ENCODE assay signal across 8 mouse cellular contexts in the genomic region with DNA sequence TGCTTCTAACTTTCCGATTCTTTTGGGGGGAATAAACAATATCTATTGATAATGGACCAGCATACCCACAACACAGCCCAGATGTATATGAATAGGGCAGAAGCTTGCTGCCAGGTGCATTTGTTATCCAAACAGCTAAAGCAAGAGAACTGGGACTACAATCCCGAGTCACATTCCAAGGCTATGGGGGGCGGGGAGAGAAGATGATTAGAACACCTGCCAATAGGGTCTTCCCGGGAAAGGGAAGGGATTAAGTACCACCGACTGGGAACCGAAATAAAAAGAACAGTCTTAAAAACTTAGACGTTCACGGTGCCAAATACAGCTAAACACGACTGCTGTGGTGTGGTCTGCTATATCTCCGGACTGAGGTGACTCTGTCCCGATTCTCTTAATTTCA. TPM values are rescaled to one million over a fixed set of nuclear protein-coding genes. Genes with fewer than 3 reads are reported as not detected.
DNase-seq lines count a peak whose midpoint lies in the region; ATAC-seq and TF ChIP-seq lines count a peak whose summit lies in the region.

No protein-coding gene starts in this region.

- H3K4me2 ChIP-seq in embryonic facial prominence, embryonic 15.5 days (replicated peaks), result peak overlapping the region; percentile 72
- H3K4me2 ChIP-seq in limb, embryonic 13.5 days (replicated peaks), result peak overlapping the region; percentile 86
- H3K4me2 ChIP-seq in stomach, postnatal 0 days (replicated peaks; ENCODE audit: low read depth), result peak overlapping the region; percentile 91

- no peaks in the 10 kb centered on the region for H3K9me3 ChIP-seq in embryonic facial prominence, embryonic 15.5 days (replicated peaks)
- no peaks in the 10 kb centered on the region for H3K9me3 ChIP-seq in limb, embryonic 13.5 days
- H3K9me3 ChIP-seq in stomach, postnatal 0 days (ENCODE audit: control insufficient read depth, low read length), result no peaks in the 10 kb centered on the region

- peaks cover 24% of the 10 kb centered on the region for H3K4me1 ChIP-seq in embryonic facial prominence, embryonic 15.5 days
- H3K4me1 ChIP-seq in limb, embryonic 13.5 days, result peaks cover 28% of the 10 kb centered on the region
- no peaks in the 10 kb centered on the region for H3K4me1 ChIP-seq in stomach, postnatal 0 days (replicated peaks; ENCODE audit: control insufficient read depth, insufficient read depth)

- H3K4me3 ChIP-seq in embryonic facial prominence, embryonic 15.5 days (replicated peaks), result peak overlapping the region; percentile 92
- H3K4me3 ChIP-seq in limb, embryonic 13.5 days, result peak overlapping the region; percentile 89
- H3K4me3 ChIP-seq in stomach, postnatal 0 days (ENCODE audit: low read depth, low read length), result peak overlapping the region; percentile 87

- peak overlapping the region; percentile 93 for H3K9ac ChIP-seq in embryonic facial prominence, embryonic 15.5 days
- H3K9ac ChIP-seq in limb, embryonic 13.5 days, result peak overlapping the region; percentile 99
- H3K9ac ChIP-seq in stomach, postnatal 0 days (ENCODE audit: low read length), result peak overlapping the region; percentile 78

- H3K36me3 ChIP-seq in embryonic facial prominence, embryonic 15.5 days, result no peaks in the 10 kb centered on the region
- H3K36me3 ChIP-seq in limb, embryonic 13.5 days, result no peaks in the 10 kb centered on the region
- no peaks in the 10 kb centered on the region for H3K36me3 ChIP-seq in stomach, postnatal 0 days (ENCODE audit: control insufficient read depth, insufficient read depth, low read length)

- no peak for ATAC-seq in embryonic facial prominence, embryonic 15.5 days (ENCODE audit: insufficient number of reproducible peaks, low FRiP score, low TSS enrichment, low read depth)
- no peak for ATAC-seq in limb, embryonic 13.5 days (ENCODE audit: low FRiP score, low read depth)
- no peak for ATAC-seq in stomach, postnatal 0 days (ENCODE audit: low FRiP score, low TSS enrichment)

- 3% methylated on average over 11 of the region's 11 CpGs for WGBS in embryonic facial prominence, embryonic 15.5 days
- WGBS in limb, embryonic 13.5 days, result 5% methylated on average over 11 of the region's 11 CpGs
- WGBS in stomach, postnatal 0 days, result 2% methylated on average over 11 of the region's 11 CpGs

- no peak for TF ChIP-seq CTCF in stomach, postnatal 0 days (IDR thresholded peaks at IDR 0.05; ENCODE audit: low read depth)

- H3K27ac ChIP-seq in embryonic facial prominence, embryonic 15.5 days (replicated peaks), result peak overlapping the region; percentile 100
- peak overlapping the region; percentile 100; the same call in 1 of the 2 replicates for H3K27ac ChIP-seq in limb, embryonic 13.5 days
- H3K27ac ChIP-seq in stomach, postnatal 0 days (replicated peaks), result peak overlapping the region; percentile 100

- TF ChIP-seq EP300 in stomach, postnatal 0 days (optimal IDR thresholded peaks at IDR 0.05), result no peak

- H3K27me3 ChIP-seq in embryonic facial prominence, embryonic 15.5 days, result no peaks in the 10 kb centered on the region
- H3K27me3 ChIP-seq in limb, embryonic 13.5 days, result no peaks in the 10 kb centered on the region
- no peaks in the 10 kb centered on the region for H3K27me3 ChIP-seq in stomach, postnatal 0 days (ENCODE audit: control insufficient read depth, insufficient read depth, low read length)

- DNase-seq in cerebellum, postnatal 10 days, result peak; percentile 42 to 48
- no peak for DNase-seq in cerebellum, postnatal 36 days
- DNase-seq in 416B (ENCODE audit: low read depth), result peak; percentile 21
- DNase-seq in stomach, postnatal 0 days (ENCODE audit: low spot score), result no peak
- DNase-seq in layer of hippocampus, adult 18-20 months (ENCODE audit: low spot score in 2 of 2), result no peak
- no peak for DNase-seq in spleen, postnatal 10 days (ENCODE audit: low spot score in 2 of 2)

RNA-seq across cellular contexts. Expression of a gene that starts 0.9 kb away (rescaled TPM):
- polyA plus RNA-seq in embryonic facial prominence, embryonic 15.5 days (2015; fragmentation: Nextera tagmentation; extraction: Ambion mirVana), result 118 and 122 TPM in 2 replicates
- polyA plus RNA-seq in limb, embryonic 13.5 days (2015; fragmentation: Nextera tagmentation; extraction: Ambion mirVana), result 140 and 142 TPM in 2 replicates
- 43.3 and 56.6 TPM in 2 replicates for polyA plus RNA-seq in stomach, postnatal 0 days (2015; fragmentation: Nextera tagmentation; extraction: Ambion mirVana)
- total RNA-seq in layer of hippocampus, adult 18-20 months (2021), result 10 to 100 TPM; 80.7 to 84.5 TPM

RNA-seq across cellular contexts. Expression of a gene that starts 1.7 kb away (rescaled TPM):
- 1.7 and 2.3 TPM in 2 replicates for polyA plus RNA-seq in embryonic facial prominence, embryonic 15.5 days (2015; fragmentation: Nextera tagmentation; extraction: Ambion mirVana)
- 1.9 and 2.0 TPM in 2 replicates for polyA plus RNA-seq in limb, embryonic 13.5 days (2015; fragmentation: Nextera tagmentation; extraction: Ambion mirVana)
- polyA plus RNA-seq in stomach, postnatal 0 days (2015; fragmentation: Nextera tagmentation; extraction: Ambion mirVana), result 0.45 and 0.98 TPM in 2 replicates
- not detected for total RNA-seq in layer of hippocampus, adult 18-20 months (2021)

RNA-seq across cellular contexts. Expression of a gene that starts 30.4 kb away (rescaled TPM):
- 21.6 and 24.9 TPM in 2 replicates for polyA plus RNA-seq in embryonic facial prominence, embryonic 15.5 days (2015; fragmentation: Nextera tagmentation; extraction: Ambion mirVana)
- 20.1 and 20.2 TPM in 2 replicates for polyA plus RNA-seq in limb, embryonic 13.5 days (2015; fragmentation: Nextera tagmentation; extraction: Ambion mirVana)
- polyA plus RNA-seq in stomach, postnatal 0 days (2015; fragmentation: Nextera tagmentation; extraction: Ambion mirVana), result 8.9 and 9.3 TPM in 2 replicates
- 10 to 100 TPM; 89.8 to 92.1 TPM for total RNA-seq in layer of hippocampus, adult 18-20 months (2021)

RNA-seq across cellular contexts. Expression of a gene that starts 50.6 kb away (rescaled TPM):
- polyA plus RNA-seq in embryonic facial prominence, embryonic 15.5 days (2015; fragmentation: Nextera tagmentation; extraction: Ambion mirVana), result 0.77 and 1.0 TPM in 2 replicates
- 0.55 and 0.77 TPM in 2 replicates for polyA plus RNA-seq in limb, embryonic 13.5 days (2015; fragmentation: Nextera tagmentation; extraction: Ambion mirVana)
- 0.58 and 0.61 TPM in 2 replicates for polyA plus RNA-seq in stomach, postnatal 0 days (2015; fragmentation: Nextera tagmentation; extraction: Ambion mirVana)
- total RNA-seq in layer of hippocampus, adult 18-20 months (2021), result 10 to 100 TPM; 78.4 to 80.3 TPM

Comparison
In these comparisons a context has a peak if more than half of its experiments do, and no peak if none do; other contexts are left out.
1. DNase-seq: peak in cerebellum, postnatal 10 days (2 of 2) and 416B (single experiment); none in cerebellum, postnatal 36 days (0 of 2), stomach, postnatal 0 days (single experiment), layer of hippocampus, adult 18-20 months (0 of 2) and spleen, postnatal 10 days (0 of 2).
2. Peak in every context shown above with its lines, with median percentiles within 50 percentile points of each other: H3K27ac ChIP-seq, H3K4me2 ChIP-seq, H3K4me3 ChIP-seq and H3K9ac ChIP-seq.